Mouse (Mus musculus): ENCODE data around the gene Hist1h2ai.

Hist1h2ai gene

GRCm38 (mm10) chr13:21715864-21716539 is at the start of gene Hist1h2ai, which contains the start of gene Hist1h2bl:
Gene Hist1h2ai, plus strand, starts transcription at chr13:21716422.
Gene Hist1h2bl, minus strand, starts transcription at chr13:21716143.
- peak; percentile 98 for DNase-seq (ENCODE audit: low read depth, low spot score)

- no peak for DNase-seq (ENCODE audit: low read depth, low spot score)
Measured at GRCm38 (mm10) chr13:21677305-21677704, 38.9 kb upstream of the Hist1h2ai start, which contains the start of gene Olfr1360. Gene Olfr1360, minus strand, starts transcription at chr13:21677405.

GRCm38 (mm10) chr13:21697811-21698210 is 18.4 kb upstream of the Hist1h2ai start, which contains the start of gene Olfr1359:
Gene Olfr1359, plus strand, starts transcription at chr13:21698111.
- DNase-seq (ENCODE audit: low read depth, low spot score): no peak

- no peak for DNase-seq (ENCODE audit: low read depth, low spot score)
Measured at GRCm38 (mm10) chr13:21706669-21707068, 9.6 kb upstream of the Hist1h2ai start.

GRCm38 (mm10) chr13:21710031-21710711 is 6.1 kb upstream of the Hist1h2ai start:
- DNase-seq (ENCODE audit: low read depth, low spot score): peak; percentile 87

GRCm38 (mm10) chr13:21710821-21711525 is 5.2 kb upstream of the Hist1h2ai start:
- peak; percentile 60 for DNase-seq (ENCODE audit: low read depth, low spot score)

- DNase-seq (ENCODE audit: low read depth, low spot score): no peak
Measured at GRCm38 (mm10) chr13:21711698-21712097, 4.5 kb upstream of the Hist1h2ai start.

GRCm38 (mm10) chr13:21714725-21715124 is 1.5 kb upstream of the Hist1h2ai start:
- peak; percentile 79 for DNase-seq (ENCODE audit: low read depth, low spot score)

- peak; percentile 82 for DNase-seq (ENCODE audit: low read depth, low spot score)
Measured at GRCm38 (mm10) chr13:21715131-21715863, 925 bp upstream of the Hist1h2ai start.

- DNase-seq (ENCODE audit: low read depth, low spot score): peak; percentile 83
Measured at GRCm38 (mm10) chr13:21716540-21717391, 544 bp downstream of the Hist1h2ai start.

- DNase-seq (ENCODE audit: low read depth, low spot score): peak; percentile 95
Measured at GRCm38 (mm10) chr13:21717397-21718357, 1.5 kb downstream of the Hist1h2ai start, which contains the start of gene Hist1h3h. Gene Hist1h3h, plus strand, starts transcription at chr13:21717659.

- DNase-seq (ENCODE audit: low read depth, low spot score): peak; percentile 72
Measured at GRCm38 (mm10) chr13:21718381-21719080, 2.3 kb downstream of the Hist1h2ai start.

GRCm38 (mm10) chr13:21721107-21721756 is 5.0 kb downstream of the Hist1h2ai start:
- peak; percentile 74 for DNase-seq (ENCODE audit: low read depth, low spot score)

- peak; percentile 96 for DNase-seq (ENCODE audit: low read depth, low spot score)
Measured at GRCm38 (mm10) chr13:21721757-21722372, 5.6 kb downstream of the Hist1h2ai start, which contains the start of gene Hist1h2bm. Gene Hist1h2bm, plus strand, starts transcription at chr13:21722044.

- peak; percentile 64 for DNase-seq (ENCODE audit: low read depth, low spot score)
Measured at GRCm38 (mm10) chr13:21722373-21722925, 6.2 kb downstream of the Hist1h2ai start.

GRCm38 (mm10) chr13:21722993-21723836 is 7.0 kb downstream of the Hist1h2ai start:
- peak; percentile 60 for DNase-seq (ENCODE audit: low read depth, low spot score)
